Mouse (Mus musculus): ENCODE results near the gene Gstp3. TPM values are rescaled to one million over a fixed set of nuclear protein-coding genes. Genes with fewer than 3 reads are reported as not detected.
A peak's percentile ranks its signal among the peaks of the same experiment; 100 is the strongest.
"Not testable (repeated sequence)": the region's sequence is repeated elsewhere in the genome, so short reads cannot be mapped to it uniquely, and the experiment has no call there.

The Gstp3 gene
- total RNA-seq, 2 experiments from 2014 or later: 1.1 TPM; not detected in 1

DNA sequence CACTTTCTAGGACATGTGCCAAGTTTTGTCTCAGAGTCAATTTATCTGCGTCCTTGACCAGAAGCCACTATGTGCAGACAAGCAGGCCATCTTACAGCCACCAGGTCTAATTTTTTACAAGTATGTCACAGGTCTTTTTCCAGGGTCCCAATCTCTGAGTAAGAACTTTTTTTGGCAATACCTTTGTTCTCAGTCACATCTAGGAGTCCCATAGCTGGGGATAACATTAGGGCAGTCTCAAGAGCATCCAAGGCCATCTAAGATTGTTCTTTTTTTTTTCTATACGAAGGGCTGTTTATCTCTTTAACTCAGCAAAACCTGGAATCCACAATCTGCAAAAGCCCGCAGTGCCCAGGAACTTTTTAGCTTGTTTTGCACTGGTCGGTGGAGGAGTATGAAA, 4.0 kb upstream of the Gstp3 start:
- DNase-seq (ENCODE audit: low spot score in 2 of 2): not testable (repeated sequence)

DNA sequence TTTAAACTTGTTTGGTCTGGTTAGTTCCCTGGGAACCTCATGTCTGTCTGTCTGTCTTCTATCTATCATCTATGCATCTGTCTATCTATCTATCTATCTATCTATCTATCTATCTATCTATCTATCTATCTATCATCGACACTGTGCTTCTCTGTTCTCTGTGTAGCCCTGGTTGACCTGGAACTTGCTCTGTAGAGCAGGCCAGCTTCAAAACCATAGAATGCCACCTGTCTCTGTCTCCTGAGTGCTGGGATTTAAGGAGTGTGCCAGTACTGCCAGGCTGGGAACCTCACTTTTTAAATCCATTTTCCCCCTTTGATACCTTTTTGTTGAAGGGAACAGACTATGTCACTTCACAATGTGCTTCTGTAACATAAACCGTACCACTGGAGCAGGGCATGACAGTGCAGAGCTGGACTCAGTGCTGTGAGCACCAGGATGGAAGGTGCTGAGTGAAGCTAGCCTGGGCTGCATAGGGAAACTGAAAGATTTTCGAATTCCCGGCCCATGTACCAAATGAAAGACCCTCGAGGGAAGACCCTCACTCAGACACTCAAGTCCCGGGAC, 1.6 kb upstream of the Gstp3 start:
- DNase-seq (ENCODE audit: low spot score in 2 of 2): no peak

DNA sequence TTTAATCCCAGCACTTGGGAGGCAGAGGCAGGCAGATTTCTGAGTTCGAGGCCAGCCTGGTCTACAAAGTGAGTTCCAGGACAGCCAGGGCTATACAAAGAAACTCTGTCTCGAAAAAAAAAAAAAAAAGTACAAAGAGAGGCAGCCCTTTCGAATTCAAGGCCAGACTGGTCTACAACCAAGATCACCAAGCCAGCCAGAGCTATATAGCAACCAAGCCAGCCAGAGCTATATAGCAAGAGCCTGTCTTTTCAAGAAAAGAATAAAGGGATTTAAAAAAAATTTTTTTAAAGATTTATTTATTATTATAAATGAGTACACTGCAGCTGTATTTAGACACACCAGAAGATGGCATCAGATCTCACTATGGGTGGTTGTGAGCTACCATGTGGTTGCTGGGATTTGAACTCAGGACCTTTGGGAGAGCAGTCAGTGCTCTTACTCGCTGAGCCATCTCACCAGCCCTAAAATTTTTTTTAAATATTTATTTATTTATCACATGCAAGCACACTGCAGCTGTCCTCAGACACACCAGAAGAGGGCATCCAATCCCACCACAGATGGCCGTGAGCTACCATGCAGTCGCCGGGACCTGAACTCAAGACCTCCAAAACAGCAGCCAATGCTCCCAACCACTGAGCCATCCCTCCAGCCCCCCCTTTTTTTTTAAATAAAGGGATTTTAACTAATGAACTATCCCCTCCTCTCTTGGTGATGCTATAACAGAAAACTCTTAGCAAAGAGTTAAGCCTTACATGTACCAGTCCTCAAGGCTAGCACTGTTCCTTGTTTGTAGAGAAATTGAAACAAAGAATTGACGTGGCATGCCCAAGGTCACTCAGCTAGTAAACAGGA, 902 bp upstream of the Gstp3 start:
- not testable (repeated sequence) for DNase-seq (ENCODE audit: low spot score in 2 of 2)

DNA sequence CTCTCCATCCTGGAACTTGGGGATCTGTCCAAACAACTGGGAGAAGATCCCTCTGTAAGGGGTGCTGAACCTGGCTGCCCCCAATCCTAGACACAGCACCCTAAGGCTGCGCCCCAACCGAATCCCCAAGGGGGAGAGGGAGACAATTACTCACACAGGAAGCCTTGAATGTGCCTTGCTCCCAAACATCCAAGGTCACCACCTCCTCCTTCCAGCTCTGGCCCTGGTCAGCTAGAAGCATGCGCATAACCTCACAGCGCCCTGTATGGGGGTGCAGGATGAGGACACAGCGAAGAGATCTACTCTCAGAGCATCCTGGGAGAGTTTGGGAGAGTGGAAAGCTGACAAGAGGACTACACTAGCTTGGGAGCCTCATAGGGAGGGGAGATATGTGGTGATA, 788 bp downstream of the Gstp3 start:
- DNase-seq (ENCODE audit: low spot score in 2 of 2): no peak

DNA sequence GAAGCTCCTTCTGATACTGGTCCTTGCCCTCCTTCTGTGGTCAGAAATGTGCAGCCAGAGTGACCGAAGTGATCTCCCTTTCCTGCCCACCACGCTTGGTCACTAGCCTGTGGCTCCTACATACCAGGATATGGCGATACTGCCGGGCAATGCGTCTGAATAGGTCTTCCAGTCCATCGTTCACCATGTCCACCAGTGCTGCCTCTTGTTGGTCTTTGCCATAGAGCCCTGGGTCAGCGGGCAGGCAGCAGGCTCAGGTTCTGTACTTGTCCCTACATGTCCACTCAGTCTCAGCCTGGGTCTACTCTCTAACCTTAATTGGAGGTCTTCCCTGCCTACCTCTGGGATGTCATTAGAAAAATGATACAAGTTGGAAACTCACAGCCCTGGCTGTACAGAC, 1.4 kb downstream of the Gstp3 start:
- no peak for DNase-seq (ENCODE audit: low spot score in 2 of 2)

DNA sequence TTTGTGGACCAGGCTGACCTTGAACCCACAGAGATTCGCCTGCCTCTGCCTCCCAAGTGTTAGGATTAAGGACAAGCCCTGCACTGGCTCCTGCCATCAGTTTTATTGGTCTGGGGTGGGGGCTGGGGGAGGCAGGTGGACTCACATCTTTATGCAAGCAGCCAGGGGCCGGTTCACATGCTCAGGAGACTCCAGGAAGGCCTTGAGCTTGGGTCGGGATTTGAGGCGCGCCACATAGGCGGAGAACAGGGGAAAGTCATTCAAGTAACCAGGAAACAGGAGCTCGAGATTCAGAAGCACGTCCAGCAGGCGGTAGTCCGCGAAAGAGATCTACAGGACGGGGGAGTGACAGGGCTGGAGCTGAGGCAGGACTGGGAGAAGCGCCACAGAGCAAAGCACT, 2.0 kb downstream of the Gstp3 start:
- DNase-seq (ENCODE audit: low spot score in 2 of 2): no peak

DNA sequence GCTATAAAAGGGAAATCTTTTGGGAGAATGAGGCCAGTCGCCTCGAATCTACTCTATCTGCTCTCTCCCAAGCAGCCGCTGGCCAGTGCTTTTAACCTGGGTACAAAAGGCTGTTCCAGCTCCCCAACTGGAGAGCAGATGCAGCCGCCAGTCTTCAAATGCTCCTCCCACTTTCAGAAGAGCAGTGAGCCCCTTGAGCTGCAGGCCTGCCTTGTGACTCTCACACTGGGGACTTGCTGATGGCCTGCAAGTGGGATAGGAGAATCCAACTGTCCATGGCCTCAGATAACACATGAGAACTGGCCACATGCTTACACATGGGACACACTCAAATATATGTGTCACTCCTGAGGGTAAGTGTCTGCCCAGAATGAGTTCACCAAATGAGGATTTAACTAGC, 2.6 kb downstream of the Gstp3 start:
- DNase-seq (ENCODE audit: low spot score in 2 of 2): no peak

DNA sequence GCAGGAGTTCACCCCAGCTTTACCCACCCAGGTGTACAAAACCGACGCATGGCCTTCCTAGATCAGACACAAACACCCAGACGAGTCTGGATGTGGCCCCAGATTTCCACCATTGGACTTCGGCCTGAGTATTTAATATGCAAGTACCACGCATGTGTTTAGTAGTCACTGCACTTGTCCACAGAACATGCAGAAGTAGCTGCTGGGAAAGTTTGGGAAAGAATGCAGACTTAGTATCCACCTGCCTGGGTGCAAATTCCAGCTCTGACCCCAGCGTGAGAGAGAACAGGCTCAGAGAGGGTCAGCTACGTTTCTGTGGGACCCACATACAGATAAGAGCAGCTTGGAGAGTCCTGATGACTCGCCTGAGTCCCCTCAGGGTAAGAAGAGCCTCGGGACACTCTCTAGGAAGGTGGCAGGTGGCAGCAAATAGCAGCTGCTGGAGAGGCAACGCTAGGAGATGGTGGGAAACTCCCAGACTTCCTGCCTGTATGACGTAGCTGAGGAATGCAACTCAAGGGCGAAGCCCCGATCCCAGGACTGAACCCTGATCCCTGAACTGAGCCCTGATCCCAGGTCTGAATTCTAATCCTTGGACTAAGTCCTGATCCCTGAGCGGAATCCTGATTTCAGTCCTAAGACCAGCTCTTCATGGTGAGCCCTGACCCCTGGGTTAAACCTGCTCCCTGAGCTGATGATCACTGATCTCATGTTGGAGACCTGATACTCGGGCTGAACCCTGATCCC, 3.2 kb downstream of the Gstp3 start:
- no peak for DNase-seq (ENCODE audit: low spot score in 2 of 2)

DNA sequence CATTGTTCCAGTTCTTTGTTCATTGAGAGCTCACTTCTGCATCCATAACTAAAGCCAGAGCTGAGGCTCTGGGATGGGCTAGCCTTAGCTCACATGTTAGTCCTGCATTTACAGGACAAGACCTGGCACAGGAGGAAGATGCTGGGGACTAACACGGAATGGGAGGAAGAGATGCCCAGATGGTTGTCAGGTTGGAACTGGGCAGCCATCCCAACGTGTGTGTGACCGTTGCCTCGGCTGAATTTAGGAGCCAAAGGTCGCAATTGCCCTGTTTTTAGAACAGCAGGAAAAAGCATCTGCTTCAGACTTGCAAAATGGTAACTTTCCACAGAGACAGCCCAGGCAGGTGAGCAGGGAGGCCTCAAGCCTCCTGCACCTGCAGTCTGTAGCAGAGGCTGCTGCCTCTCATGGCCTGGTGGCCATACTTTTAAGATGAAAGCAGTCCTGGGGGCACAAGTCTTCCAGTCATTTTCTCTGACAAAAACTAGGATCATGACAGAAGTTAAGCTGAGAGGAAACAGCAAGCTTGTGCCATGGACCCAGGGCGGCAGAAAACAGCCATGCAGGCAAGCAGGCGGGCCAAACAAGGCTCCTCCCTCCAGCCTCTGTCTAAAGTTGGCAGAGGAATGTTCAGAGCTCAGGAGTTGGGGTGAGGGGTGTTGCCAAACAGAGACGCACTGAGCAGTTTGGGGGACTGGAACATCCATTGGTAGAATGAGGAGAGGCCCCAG, 4.0 kb downstream of the Gstp3 start:
- DNase-seq (ENCODE audit: low spot score in 2 of 2): no peak

DNA sequence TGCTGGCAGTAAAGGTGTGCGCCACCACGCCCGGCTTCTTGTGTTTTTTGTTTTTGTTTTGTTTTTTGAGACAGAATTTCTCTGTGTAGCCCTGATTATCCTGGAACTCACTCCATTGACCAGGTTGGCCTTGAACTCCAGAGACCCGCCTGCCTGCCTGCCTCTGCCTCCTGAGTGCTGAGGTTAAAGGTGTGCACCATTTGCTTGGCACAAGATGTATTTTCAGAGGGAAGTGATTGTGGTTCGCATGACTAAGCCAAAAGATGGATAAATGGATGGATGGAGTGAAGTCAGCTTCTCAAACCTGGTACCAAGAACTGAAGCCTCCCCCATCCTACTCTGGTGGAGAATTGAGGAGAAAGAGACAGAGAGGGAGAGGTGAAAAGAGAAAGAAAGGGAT, 4.8 kb downstream of the Gstp3 start:
- DNase-seq (ENCODE audit: low spot score in 2 of 2): no peak

DNA sequence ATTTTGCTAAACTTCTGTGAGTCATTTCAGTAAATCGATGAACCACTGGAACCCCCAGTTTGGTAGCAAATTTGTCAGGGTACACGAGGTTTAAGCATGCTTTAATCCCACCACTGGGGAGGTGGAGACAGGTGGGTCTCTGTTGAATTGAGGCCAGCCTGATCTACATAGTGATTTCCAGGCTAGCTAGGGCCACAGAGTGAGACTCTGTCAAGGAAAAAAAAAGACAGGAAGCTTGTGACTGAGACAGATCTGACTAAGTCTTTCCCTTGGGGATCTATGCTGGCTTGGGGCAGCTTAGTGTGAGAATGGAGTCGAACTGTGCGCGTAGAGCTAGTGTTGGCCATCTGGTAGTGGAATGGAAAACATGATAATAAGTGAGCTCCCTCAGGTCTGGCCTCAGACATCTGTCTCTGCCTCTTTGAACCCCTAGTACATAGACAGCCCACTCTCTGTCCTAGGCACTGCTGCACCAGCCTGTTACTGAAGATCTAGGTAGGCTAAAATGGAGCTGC, 6.8 kb downstream of the Gstp3 start:
- no peak for DNase-seq (ENCODE audit: low spot score in 2 of 2)

DNA sequence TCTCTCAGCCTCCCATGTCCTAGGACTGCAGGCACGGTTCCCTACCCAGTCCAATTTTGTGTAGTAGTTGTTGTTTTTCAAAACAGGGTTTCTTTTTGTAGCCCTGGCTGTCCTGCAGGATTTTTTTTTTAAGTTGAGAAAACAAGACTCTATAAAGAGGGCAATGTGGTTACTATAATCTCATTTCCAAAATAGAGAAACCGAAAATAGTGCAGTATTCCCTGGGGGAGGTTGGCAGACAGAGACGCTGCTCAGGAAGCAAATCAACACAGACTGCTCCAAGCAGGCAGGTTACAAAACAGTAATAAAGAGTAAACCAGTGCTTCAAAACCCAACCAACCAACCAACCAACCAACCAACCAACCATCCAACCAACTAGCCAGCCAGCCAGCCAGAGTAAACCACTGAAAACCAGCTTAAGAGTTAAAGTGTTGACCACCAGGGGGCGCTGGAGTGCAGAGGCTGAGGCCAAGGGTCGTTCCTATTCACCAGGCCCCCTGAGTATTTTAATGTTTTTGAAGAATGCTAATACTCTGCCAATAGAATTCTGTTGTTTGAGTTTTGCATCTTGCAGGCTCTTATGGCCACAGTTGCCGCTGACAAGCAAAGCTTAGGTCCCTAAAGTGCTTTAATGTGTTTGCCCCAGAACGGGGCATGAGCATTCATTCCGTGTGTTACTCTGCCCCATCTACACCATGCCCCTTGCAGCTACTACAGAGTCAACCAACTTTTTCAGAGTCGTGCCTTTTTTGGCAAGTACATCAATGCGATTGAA, 7.4 kb downstream of the Gstp3 start:
- DNase-seq (ENCODE audit: low spot score in 2 of 2): peak; percentile 70 to 80

DNA sequence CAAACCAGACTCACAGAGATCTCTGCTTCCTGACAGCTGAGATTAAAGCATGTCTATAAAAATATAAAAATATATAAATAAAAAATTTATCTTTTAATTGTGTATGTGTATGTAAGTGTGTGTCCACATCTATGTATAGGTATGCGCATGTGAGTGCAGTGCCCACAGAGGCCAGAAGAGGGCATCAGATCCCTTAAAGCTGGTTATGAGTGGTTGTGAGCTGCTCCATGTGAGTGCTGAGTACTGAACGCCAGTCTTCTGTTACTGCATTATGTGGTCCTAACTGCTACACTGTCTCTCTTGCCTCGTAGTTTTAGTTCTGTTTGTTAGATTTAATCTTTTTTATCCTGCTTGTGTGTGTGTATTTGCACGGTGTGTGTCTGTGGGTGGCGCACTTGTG, 8.4 kb downstream of the Gstp3 start:
- no peak for DNase-seq (ENCODE audit: low spot score in 2 of 2)

DNA sequence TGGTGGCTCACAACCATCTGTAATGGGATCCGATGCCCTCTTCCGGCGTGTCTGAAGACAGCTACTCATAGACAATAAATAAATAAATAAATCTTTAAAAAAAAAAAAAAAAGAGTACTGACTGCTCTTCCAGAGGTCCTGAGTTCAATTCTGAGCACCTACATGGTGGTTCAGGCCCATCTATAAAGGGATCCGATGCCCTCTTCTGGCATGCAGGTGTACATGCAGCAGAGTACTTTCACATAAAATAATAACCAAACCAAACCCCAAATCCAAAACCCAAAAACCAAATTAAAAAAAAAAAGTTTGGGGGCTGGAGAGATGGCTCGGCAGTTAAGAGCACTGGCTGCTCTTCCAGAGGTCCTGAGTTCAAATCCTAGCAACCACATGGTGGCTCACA, 10.3 kb downstream of the Gstp3 start:
- DNase-seq (ENCODE audit: low spot score in 2 of 2): not testable (repeated sequence)

DNA sequence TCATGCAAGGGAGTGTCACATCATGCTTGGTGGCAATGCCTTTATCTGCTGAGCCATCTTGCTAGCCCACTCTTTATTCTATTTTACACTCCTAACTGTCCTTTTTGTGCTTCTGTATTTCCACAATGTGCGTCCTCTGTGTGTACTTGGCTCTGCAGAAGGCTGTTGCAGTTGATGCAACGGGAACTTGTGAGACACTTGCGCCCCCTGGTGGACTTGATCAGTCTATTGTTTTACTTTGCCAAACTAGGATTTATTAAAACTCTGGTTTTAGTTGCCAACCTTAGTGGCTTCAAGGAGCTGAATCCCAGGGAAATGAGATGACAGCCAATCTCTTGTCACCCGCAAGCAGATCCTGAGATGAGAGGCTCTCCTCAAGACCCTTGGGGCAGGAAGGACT, 11.5 kb downstream of the Gstp3 start:
- peak; percentile 77 to 87 for DNase-seq (ENCODE audit: low spot score in 2 of 2)

DNA sequence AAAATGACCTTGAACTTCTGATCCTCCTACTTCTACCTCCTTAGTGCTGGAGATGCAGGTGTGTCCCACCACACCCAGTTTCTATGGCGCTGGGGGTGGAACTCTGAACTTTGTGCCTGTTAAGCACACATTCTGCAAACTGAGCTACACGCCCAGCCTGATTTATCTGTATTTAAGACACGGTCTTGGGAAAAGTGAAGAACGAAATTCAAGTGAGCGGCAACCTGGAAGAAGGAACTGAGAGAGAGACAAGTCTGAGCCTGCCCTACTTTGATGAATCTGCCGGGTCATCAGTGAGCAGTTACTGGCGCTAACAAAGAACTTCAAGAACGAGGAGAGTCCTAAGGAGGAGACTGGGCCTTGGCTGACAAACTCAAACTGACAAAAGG, 12.5 kb downstream of the Gstp3 start:
- DNase-seq (ENCODE audit: low spot score in 2 of 2): no peak

DNA sequence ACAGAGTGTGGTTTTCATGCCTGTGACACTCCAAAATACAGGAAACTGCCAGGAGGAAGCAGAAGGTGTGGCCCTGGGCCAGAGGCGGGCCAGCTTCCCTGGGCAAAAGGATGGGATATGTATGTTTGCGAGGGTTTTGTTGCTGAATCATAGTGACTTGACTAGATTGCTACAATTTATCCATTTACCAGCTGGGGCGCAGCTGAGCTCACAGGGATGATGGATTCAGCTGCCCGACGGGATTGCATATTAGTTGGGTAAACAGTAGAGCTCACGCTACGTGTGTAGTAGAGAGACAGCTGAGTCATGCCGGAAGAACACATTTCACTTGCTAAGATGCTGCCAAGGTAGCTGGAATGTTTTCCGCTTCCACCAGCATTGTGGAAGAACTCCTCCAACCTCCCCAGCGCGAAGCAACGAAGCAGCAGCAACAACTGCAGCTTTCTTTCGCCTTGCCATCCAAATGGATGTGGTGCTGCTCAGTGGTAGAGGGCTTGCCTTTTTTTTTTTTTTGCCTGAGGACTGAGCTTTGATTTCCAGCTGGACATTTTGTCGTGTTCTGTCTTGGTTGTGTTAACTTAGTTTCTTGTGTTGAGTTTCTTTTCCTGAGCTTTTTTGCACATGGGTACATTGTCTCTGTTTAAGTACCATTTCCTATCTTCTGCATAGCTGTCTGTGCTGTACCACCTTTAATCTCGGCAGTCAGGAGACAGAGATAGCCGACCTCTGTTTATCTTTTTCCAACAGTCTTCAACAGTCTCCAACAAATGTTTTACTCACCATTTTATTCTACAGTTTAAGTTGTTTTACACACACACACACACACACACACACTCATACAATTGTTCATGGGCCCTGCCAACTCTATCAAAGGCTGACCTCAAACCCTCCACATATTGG, 13.2 kb downstream of the Gstp3 start, which contains the start of gene Gstp2:
Gstp2 (minus strand) TSS at position 58 of the 900 bp plus-strand sequence.
- DNase-seq (ENCODE audit: low spot score in 2 of 2): peak in 1 of 2 experiments; percentile 73

DNA sequence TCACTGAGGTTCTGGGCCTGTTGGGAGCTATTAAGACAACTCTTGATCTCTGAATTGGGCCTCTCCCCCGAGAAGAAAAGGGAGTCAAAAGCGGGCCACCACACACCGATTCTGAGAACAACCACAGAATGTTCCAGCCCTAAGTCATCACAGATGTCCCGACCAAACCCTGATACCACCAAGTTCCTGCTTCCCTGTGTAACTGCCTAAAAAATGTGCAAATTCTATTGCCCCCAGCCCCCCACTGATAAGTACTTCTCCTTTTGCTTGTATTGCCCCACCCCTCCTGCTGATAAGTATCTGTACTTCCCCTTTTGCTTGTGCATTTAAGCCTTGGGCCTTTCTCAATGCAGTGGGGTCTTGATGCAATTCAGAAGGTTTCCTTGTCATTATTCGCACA, 15.3 kb downstream of the Gstp3 start:
- not testable (repeated sequence) for DNase-seq (ENCODE audit: low spot score in 2 of 2)

DNA sequence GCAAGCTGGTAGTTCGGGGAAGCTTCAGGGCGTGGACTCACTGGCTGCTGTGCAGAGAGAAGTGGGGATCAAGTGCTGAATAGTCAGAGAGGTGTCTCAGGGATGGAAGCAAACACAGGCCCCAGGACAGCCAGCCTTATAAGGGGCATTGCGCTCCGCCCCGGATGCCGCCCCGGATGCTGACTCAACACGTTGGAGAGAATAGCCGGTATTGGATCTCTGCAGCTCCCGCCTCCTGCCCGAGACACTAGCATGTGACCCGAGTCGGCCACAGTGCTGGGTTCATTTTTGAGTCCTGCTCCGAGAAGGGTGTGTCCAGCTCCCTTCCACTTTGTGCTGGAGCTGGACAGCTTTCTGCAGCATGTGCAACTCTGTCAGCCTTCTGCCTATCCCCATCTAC, 17.2 kb downstream of the Gstp3 start:
- peak in 1 of 2 experiments; percentile 27 for DNase-seq (ENCODE audit: low spot score in 2 of 2)

Data from gastrocnemius, postnatal 4 days (tissue).